8 mouse cellular contexts compared by ENCODE assay signal in the genomic region with DNA sequence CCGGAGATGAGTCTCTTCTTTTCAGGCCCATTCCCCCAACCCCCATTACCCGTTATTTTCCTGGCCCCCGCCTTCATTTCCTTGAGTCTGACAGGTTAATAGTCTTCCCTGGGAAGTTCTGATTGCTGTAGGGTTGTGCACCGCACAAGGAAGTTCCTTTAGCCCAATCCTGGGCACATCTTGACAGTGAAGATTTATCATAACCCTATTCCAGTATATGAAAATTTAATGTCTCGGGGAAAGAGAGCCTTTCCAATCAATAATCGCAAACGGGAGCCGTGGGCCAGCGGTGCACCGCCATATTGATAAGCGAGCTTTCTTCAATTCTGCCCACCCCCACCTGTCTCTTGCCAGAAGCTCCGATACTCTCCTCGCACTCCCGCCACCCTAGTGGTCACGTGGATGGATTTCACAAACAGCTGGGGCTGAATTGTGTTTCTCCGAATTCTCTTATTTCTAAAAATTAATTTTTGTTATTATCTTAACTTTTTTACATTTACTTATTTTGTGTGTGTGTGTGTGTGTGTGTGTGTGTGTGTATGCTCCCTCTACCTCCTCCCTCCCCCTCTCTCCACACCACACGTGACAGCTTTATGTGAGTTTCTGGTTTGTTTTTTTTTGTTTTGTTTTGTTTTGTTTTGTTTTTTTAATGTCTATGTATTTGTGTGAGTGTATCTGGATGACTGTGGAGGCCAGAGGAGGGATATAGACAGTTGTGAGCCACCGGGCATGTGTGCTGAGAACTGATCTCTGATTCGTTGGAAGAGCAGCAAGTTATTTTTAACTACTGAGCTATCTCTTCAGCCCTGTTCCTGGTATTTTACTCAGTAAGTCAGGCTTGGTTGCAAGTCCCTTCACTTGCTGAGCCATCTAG. TPM values are rescaled to one million over a fixed set of nuclear protein-coding genes. Genes with fewer than 3 reads are reported as not detected.
DNase-seq lines count a peak whose midpoint lies in the region; ATAC-seq and TF ChIP-seq lines count a peak whose summit lies in the region.

No protein-coding gene starts in this region.

- peaks cover 21% of the 10 kb centered on the region for H3K4me1 ChIP-seq in hindbrain, embryonic 13.5 days (replicated peaks)
- 0 out of 2 replicates have a peak, but pooled peaks cover 4% of the 10 kb centered on the region for H3K4me1 ChIP-seq in lung, embryonic 15.5 days
- no peaks in the 10 kb centered on the region for H3K4me1 ChIP-seq in small intestine, adult 2 months (ENCODE audit: control insufficient read depth, insufficient read depth, insufficient read length, low read length)

- peak overlapping the region; percentile 61 for H3K9ac ChIP-seq in hindbrain, embryonic 13.5 days
- H3K9ac ChIP-seq in lung, embryonic 15.5 days = no peak overlapping the region

- H3K9me3 ChIP-seq in hindbrain, embryonic 13.5 days = no peaks in the 10 kb centered on the region
- H3K9me3 ChIP-seq in lung, embryonic 15.5 days = peaks cover 3% of the 10 kb centered on the region; the same call in 1 of the 2 replicates

- H3K4me3 ChIP-seq in hindbrain, embryonic 13.5 days = peak overlapping the region; percentile 31
- peak overlapping the region; percentile 10; the same call in 1 of the 2 replicates for H3K4me3 ChIP-seq in lung, embryonic 15.5 days
- H3K4me3 ChIP-seq in small intestine, adult 2 months (ENCODE audit: low read depth, low read length) = peak overlapping the region; percentile 34

- H3K4me2 ChIP-seq in hindbrain, embryonic 13.5 days = peak overlapping the region; percentile 51
- peak overlapping the region; percentile 48 for H3K4me2 ChIP-seq in lung, embryonic 15.5 days

- WGBS in hindbrain, embryonic 13.5 days = 8% methylated on average over 19 of the region's 19 CpGs
- 5% methylated on average over 19 of the region's 19 CpGs for WGBS in lung, embryonic 15.5 days
- 3% methylated on average over 19 of the region's 19 CpGs for WGBS in small intestine, adult 2 months

- DNase-seq in adrenal gland, postnatal 10 days = peak; percentile 52
- DNase-seq in adrenal gland, adult 8-10 months = no peak
- DNase-seq in thymus, postnatal 4 days = peak; percentile 46
- no peak for DNase-seq in thymus, postnatal 10 days (ENCODE audit: low spot score in 2 of 2)
- DNase-seq in layer of hippocampus, adult 9-10 months (ENCODE audit: low spot score) = no peak

- peaks cover 18% of the 10 kb centered on the region for H3K27me3 ChIP-seq in hindbrain, embryonic 13.5 days
- peaks cover 6% of the 10 kb centered on the region; the same call in 1 of the 2 replicates for H3K27me3 ChIP-seq in lung, embryonic 15.5 days
- H3K27me3 ChIP-seq in small intestine, adult 2 months (ENCODE audit: control insufficient read depth, insufficient read depth, low read length) = no peaks in the 10 kb centered on the region

- ATAC-seq in hindbrain, embryonic 13.5 days (ENCODE audit: low FRiP score) = peak; percentile 70
- ATAC-seq in lung, embryonic 15.5 days (ENCODE audit: borderline replicate concordance, extremely low read depth, low FRiP score, low TSS enrichment) = no peak

- TF ChIP-seq POLR2A in small intestine, adult 2 months (IDR thresholded peaks at IDR 0.05; ENCODE audit: low read depth, low read length) = no peak

- no peak for TF ChIP-seq CTCF in small intestine, adult 2 months (IDR thresholded peaks at IDR 0.05; ENCODE audit: extremely low read depth, insufficient read length, insufficient replicate concordance, low read depth, low read length)

- H3K27ac ChIP-seq in hindbrain, embryonic 13.5 days = peak overlapping the region; percentile 71
- H3K27ac ChIP-seq in lung, embryonic 15.5 days = no peak overlapping the region
- no peak overlapping the region for H3K27ac ChIP-seq in small intestine, adult 2 months (ENCODE audit: insufficient read depth, low read depth, low read length)

- H3K36me3 ChIP-seq in hindbrain, embryonic 13.5 days = no peaks in the 10 kb centered on the region
- no peaks in the 10 kb centered on the region for H3K36me3 ChIP-seq in lung, embryonic 15.5 days
- no peaks in the 10 kb centered on the region for H3K36me3 ChIP-seq in small intestine, adult 2 months (ENCODE audit: control insufficient read depth, insufficient read depth, low read length)

RNA-seq across cellular contexts. Expression of a gene that starts 6.4 kb away (rescaled TPM):
- not detected for total RNA-seq in adrenal gland, postnatal 10 days (2021)
- under 1 TPM in 1 of 4 experiments, not detected in 3; 0.26 TPM for total RNA-seq in adrenal gland, adult 8-10 months (2022)
- 0.26 and 0.45 TPM in 2 replicates for polyA plus RNA-seq in hindbrain, embryonic 13.5 days (2015; fragmentation: Nextera tagmentation; extraction: Ambion mirVana)
- polyA plus RNA-seq in lung, embryonic 15.5 days (2015; fragmentation: Nextera tagmentation; extraction: Ambion mirVana) = 0.16 TPM in 1 of 2 replicates, not detected in the other
- polyA plus RNA-seq in small intestine, adult 2 months (2012; rRNA removed) = not detected in 2 replicates

RNA-seq across cellular contexts. Expression of a gene that starts 15.1 kb away (rescaled TPM):
- 10 to 100 TPM; 14.7 to 16.4 TPM for total RNA-seq in adrenal gland, postnatal 10 days (2021)
- total RNA-seq in adrenal gland, adult 8-10 months (2022) = 10 to 100 TPM; 14.4 to 20.6 (median 16.2) TPM
- 3.6 and 4.9 TPM in 2 replicates for polyA plus RNA-seq in hindbrain, embryonic 13.5 days (2015; fragmentation: Nextera tagmentation; extraction: Ambion mirVana)
- 3.2 and 3.4 TPM in 2 replicates for polyA plus RNA-seq in lung, embryonic 15.5 days (2015; fragmentation: Nextera tagmentation; extraction: Ambion mirVana)
- 15.7 and 41.4 TPM in 2 replicates for polyA plus RNA-seq in small intestine, adult 2 months (2012; rRNA removed)

RNA-seq across cellular contexts. Expression of a gene that starts 21.9 kb away (rescaled TPM):
- 1 to 10 TPM; 5.5 to 8.5 TPM for total RNA-seq in adrenal gland, postnatal 10 days (2021)
- total RNA-seq in adrenal gland, adult 8-10 months (2022) = 10 to 100 TPM in 2 of 4 experiments, 1 to 10 TPM in 2; 8.5 to 13.3 (median 10.4) TPM
- polyA plus RNA-seq in hindbrain, embryonic 13.5 days (2015; fragmentation: Nextera tagmentation; extraction: Ambion mirVana) = 25.4 and 27.7 TPM in 2 replicates
- 2.8 and 3.7 TPM in 2 replicates for polyA plus RNA-seq in lung, embryonic 15.5 days (2015; fragmentation: Nextera tagmentation; extraction: Ambion mirVana)
- 4.3 and 6.2 TPM in 2 replicates for polyA plus RNA-seq in small intestine, adult 2 months (2012; rRNA removed)

RNA-seq across cellular contexts. Expression of a gene that starts 22.9 kb away (rescaled TPM):
- total RNA-seq in adrenal gland, postnatal 10 days (2021) = 10 to 100 TPM; 52.8 to 56.8 TPM
- total RNA-seq in adrenal gland, adult 8-10 months (2022) = 10 to 100 TPM; 21.8 to 38.6 (median 30.3) TPM
- polyA plus RNA-seq in hindbrain, embryonic 13.5 days (2015; fragmentation: Nextera tagmentation; extraction: Ambion mirVana) = 0.75 and 0.78 TPM in 2 replicates
- polyA plus RNA-seq in lung, embryonic 15.5 days (2015; fragmentation: Nextera tagmentation; extraction: Ambion mirVana) = 0.63 and 0.81 TPM in 2 replicates
- polyA plus RNA-seq in small intestine, adult 2 months (2012; rRNA removed) = 13.4 and 15.5 TPM in 2 replicates

RNA-seq across cellular contexts. Expression of a gene that starts 25.7 kb away (rescaled TPM):
- total RNA-seq in adrenal gland, postnatal 10 days (2021) = 1 to 10 TPM; 5.9 to 6.9 TPM
- 1 to 10 TPM; 1.7 to 4.5 (median 2.2) TPM for total RNA-seq in adrenal gland, adult 8-10 months (2022)
- polyA plus RNA-seq in hindbrain, embryonic 13.5 days (2015; fragmentation: Nextera tagmentation; extraction: Ambion mirVana) = 0.73 and 1.3 TPM in 2 replicates
- polyA plus RNA-seq in lung, embryonic 15.5 days (2015; fragmentation: Nextera tagmentation; extraction: Ambion mirVana) = 1.6 and 2.2 TPM in 2 replicates
- 3.3 and 4.5 TPM in 2 replicates for polyA plus RNA-seq in small intestine, adult 2 months (2012; rRNA removed)

Comparison
In these comparisons a context has a peak if more than half of its experiments do, and no peak if none do; other contexts are left out.
1. DNase-seq: peak in adrenal gland, postnatal 10 days (single experiment) and thymus, postnatal 4 days (single experiment); none in adrenal gland, adult 8-10 months (single experiment), thymus, postnatal 10 days (0 of 2) and layer of hippocampus, adult 9-10 months (single experiment).
2. Peak in every context shown above with its lines, with median percentiles within 50 percentile points of each other: H3K4me3 ChIP-seq.